Mouse (Mus musculus) layer of hippocampus, adult 18-20 months (tissue): Measurements from ENCODE around the gene Dmrta1. TPM values are rescaled to one million over a fixed set of nuclear protein-coding genes. Genes with fewer than 3 reads are reported as not detected.
A peak's percentile ranks its signal among the peaks of the same experiment; 100 is the strongest.
"Not testable (repeated sequence)": the region's sequence is repeated elsewhere in the genome, so short reads cannot be mapped to it uniquely, and the experiment has no call there.

Experiments
- DNase-seq, 2 experiments: peaks; one replicate each; pipeline ENCODE4 v3.0.0; 2022; ENCODE audit warnings: low spot score in 2 of 2
- long read RNA-seq: library from polyadenylated mRNA; stranded (forward); transcript quantifications from one replicate; pipeline ENCODE4 v2.0.0, GENCODE M21; 2021
- total RNA-seq, 2 experiments: library from RNA; stranded (reverse); gene quantifications; 2 replicates each; pipeline ENCODE4 v1.2.3; 2021

Gene Dmrta1
- under 1 TPM; 0.15 to 0.20 TPM for total RNA-seq
- long read RNA-seq = 0 reads

DNA sequence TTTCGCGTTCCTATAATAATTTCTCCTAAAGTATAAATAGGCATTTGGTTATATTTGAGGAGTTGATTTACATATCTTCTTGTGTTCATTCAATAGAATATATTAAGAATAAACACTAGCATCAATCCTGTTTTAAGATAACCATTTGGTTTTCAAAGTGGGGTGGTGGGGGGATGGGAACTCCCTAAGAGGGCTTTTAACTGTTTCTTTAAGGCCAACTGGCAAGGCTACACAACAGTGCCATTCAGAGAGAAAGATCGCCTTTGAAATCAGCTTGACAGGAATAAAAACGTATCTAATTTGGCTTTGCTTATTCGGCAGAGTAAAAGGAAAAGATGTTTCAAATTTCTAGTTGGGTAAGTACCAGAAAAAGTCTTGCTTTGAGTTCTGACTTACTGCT lies at the start of gene Dmrta1:
Dmrta1 (plus strand) TSS at position 242 of the 400 bp plus-strand sequence.
- DNase-seq = no peak

DNA sequence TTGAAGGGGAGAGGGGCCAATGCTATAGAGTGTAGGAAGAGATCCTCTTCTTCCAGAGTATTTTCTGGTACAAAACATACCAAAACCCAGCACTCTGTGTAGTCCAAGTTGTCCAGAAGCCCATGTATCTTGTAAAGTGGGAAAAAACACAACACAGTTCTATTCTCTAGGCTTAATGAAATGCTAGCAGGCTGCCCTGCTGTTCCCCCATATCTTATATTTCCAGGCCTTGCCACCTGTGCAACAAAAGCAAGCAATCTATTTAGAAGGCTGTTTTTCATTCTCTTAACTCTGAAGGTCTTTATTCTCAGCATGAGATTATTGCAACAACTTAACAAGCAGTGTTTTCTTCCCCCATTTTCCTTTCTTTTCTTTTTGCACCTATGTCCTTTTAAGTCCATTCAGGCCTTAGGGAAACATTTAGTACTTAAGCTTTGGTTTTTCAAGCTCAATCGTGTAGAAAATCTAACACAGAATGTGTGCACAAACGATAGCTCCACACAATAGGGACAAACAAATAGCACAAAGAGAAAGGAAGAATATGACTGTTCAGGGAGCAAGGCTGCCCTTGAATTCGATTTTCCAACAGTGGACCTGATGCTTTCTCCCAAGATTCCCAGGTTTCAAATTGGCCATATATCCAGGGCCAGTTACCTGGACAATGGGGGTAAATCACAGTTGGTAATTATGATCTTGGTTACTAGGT lies 48.7 kb upstream of the Dmrta1 start:
- no peak for DNase-seq

- no peak for DNase-seq
These were observed 47.7 kb upstream of the Dmrta1 start for GRCm38 (mm10) chr4:89631560-89631959.

- DNase-seq = no peak
These were observed 40.6 kb upstream of the Dmrta1 start for GRCm38 (mm10) chr4:89638651-89639050.

- no peak for DNase-seq
These were observed 34.8 kb upstream of the Dmrta1 start for GRCm38 (mm10) chr4:89644235-89645115.

GRCm38 (mm10) chr4:89650352-89651311 lies 28.6 kb upstream of the Dmrta1 start:
- DNase-seq = no peak

- DNase-seq = no peak
These were observed 27.9 kb upstream of the Dmrta1 start for GRCm38 (mm10) chr4:89651312-89651686.

- no peak for DNase-seq
These were observed 27.5 kb upstream of the Dmrta1 start for GRCm38 (mm10) chr4:89651779-89652178.

DNA sequence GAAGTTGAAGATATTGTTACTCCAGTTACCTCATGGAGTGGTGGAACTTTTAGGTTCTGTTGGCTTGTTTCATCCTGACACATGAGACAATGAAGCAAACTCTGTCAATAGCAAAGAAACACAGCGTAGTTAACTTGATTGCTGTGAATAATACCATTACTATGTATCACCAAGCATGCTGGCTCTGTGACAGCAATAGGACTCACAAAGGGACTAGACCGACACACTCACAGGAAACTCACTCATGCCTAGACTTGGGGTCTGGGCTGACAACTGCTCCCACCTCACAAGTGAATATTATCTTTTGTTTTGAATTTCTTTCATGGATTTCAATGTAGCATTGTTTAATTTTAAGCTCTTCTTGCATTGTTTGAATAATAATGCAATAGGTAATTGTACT lies 15.8 kb upstream of the Dmrta1 start:
- no peak for DNase-seq

DNA sequence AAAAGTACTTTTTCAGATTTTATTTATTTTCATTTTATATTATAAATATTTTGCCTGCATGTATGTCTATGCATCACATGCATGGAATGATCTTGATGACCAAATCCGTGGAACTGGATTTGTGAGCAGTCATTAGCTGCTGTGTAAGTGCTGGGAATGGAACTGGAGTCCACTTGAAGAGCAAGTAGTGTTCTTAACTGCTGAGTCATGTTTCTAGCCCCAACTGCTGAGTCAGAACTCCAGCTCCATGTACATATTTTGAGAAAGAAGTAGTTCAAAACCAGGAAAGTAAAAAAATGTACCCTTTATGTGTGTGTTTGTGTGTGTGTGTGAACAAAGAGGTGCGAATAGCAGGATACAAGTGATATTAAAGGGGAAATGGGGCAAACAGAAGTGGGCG lies 4.5 kb upstream of the Dmrta1 start:
- DNase-seq = no peak

DNA sequence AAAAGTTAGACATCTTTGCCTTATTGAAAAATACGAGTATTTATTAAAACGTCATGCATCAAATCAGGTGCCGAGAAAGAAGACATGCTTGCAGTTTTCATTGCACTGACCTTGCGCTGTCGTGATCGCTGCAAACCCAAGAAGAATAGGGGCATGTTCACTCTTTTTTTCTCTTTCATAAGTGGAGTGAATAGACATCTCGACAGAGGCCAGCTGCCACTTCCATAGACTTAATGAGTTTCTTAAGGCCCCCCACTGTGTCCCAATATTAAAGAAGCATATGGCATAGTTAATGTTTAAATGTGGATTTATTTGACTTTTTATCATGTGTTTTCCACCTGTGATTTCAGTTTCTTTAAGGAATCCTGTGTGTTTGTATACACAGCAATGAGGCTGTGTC lies 1.3 kb upstream of the Dmrta1 start:
- no peak for DNase-seq

DNA sequence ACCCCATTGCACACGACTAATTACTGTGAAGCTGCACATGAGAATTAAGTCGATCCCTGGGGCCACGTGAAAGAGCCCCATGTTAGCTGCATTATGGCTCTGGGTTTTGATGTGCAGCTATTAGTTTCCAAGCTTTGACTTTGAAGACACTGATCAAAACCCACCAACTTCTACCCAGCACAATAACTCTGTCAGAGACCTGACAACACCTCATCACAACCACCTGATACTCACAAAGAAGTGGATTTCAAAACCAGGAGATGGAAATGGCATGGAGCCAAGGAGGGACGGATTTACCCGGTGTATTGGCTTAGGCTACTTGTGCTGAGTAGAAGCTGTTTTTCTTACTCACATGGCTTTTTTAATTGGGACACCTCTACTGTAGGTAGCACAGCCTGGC lies 523 bp upstream of the Dmrta1 start:
- no peak for DNase-seq

GRCm38 (mm10) chr4:89687961-89688803 lies 8.9 kb downstream of the Dmrta1 start:
- no peak for DNase-seq

DNA sequence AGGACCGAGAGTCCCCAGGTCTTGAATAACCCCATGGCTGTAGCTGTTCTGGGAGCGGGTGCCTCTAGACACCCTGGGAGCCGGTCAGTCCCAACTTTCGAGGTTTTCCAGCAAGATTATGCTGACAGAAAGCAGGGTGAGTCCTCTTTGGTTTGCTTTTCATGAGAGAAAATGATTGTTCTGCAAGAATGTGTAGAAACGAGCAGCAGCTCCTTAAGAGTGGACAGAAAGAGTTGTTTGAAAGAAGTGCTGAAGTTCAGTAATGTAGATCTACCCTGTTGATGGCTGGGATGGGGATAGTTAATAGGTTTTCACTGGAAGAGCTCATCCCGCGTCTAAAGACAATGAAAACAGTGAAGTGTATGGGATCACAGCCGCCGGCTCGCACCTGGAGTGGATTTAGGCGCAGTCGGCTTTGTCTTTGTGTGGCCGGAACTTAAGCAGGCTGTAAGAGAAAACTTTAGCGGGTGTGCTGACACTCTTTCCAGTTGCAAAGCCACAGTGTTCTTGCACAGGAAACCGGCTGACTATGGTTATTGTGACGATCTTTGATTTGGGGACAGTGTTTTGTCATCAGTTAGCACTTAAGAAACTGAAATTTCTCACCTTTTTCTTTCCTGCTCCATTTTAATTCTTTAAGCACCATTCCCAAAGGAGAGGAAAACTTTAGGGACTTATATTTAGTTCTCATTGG lies 9.7 kb downstream of the Dmrta1 start:
- DNase-seq = no peak

- DNase-seq = no peak
These were observed 12.7 kb downstream of the Dmrta1 start for GRCm38 (mm10) chr4:89691936-89692335.

DNA sequence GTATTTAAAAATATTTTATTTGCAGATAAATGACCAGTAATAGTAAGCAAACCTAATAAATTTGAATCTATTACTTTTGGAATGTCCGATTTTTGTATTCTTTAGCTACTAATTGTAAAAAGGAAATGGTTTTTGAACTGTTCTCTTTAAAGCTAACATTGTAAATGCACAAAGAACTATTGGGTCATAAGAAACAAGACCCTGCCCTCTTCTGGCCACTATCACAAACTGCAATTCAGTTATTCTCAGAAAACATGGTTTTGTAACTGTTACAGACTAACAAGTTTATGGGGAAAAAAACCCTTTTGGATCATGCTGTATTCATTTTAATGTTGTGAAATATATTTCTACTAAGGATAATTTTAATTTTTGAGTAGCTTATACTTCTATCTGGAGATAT lies 13.5 kb downstream of the Dmrta1 start:
- peak in 1 of 2 experiments; percentile 29 for DNase-seq

GRCm38 (mm10) chr4:89695589-89695988 lies 16.4 kb downstream of the Dmrta1 start:
- DNase-seq = no peak

- DNase-seq = no peak
These were observed 18.7 kb downstream of the Dmrta1 start for GRCm38 (mm10) chr4:89697951-89698350.

DNA sequence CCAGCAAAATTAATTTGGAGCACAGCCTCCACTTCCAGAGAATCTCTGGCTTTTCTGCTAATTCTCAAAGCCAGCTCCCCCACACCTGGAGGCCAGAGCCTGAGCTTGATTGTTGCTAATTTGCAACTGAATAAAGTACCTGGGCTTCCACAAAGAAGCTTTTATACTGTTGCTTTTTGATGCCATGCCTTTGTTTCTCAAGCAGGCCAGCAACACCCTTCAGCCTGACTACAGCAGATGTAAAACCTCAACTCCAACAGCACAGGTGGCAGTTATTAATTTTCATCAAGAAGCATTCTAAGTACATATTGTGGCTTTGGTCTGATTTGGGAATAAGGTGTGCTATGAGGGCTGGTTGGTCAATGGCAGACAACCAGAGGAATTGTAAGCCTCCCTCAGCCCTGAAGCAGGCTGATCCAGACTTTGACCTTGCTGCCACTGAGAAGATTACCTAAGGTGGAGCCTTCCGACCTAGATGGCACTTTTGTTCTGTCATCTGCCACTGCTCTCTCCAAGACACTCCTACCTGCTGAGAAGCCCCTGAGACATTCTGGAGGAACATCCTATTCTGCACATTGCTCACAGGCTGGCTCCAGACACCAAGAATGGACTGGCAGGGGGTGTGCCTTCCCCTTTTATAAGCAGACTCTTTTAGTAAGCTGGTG lies 44.4 kb downstream of the Dmrta1 start:
- DNase-seq = not testable (repeated sequence)
